Mouse (Mus musculus) adrenal gland, adult 2 months (tissue): Measurements from ENCODE around the gene Slc30a10. TPM values are rescaled to one million over a fixed set of nuclear protein-coding genes. Genes with fewer than 3 reads are reported as not detected.

ENCODE experiments used
- polyA plus RNA-seq: library from polyadenylated mRNA; depleted of rRNA; stranded (reverse); fragments of >200 nt; gene quantifications from 2 replicates; pipeline ENCODE4 v1.2.3, GENCODE M21; 2012; rRNA removed
- total RNA-seq, 2 experiments: library from RNA; stranded (reverse); gene quantifications; 2 replicates each; pipeline ENCODE4 v1.2.3; 2021

Gene Slc30a10
- total and polyA plus RNA-seq, 3 experiments, result 0.09 TPM; not detected in 2

Other genes starting within 250 kb of the Slc30a10 start
- 10 to 100 TPM; 77.9 to 85.0 TPM for gene Iars2, start 125.5 kb upstream of the Slc30a10 start, total RNA-seq
- 67.0 and 74.2 TPM in 2 replicates for gene Iars2, start 125.5 kb upstream of the Slc30a10 start, polyA plus RNA-seq
- 100 to 1,000 TPM; 104 to 128 TPM for gene Bpnt1, start 122.7 kb upstream of the Slc30a10 start, total RNA-seq
- gene Bpnt1, start 122.7 kb upstream of the Slc30a10 start, polyA plus RNA-seq, result 40.2 and 51.8 TPM in 2 replicates
- 100 to 1,000 TPM; 130 to 242 TPM for gene Eprs, start 91.8 kb upstream of the Slc30a10 start, total RNA-seq
- gene Eprs, start 91.8 kb upstream of the Slc30a10 start, polyA plus RNA-seq, result 3.0 and 4.0 TPM in 2 replicates